Mouse (Mus musculus) lung, adult 2 months (tissue): ENCODE results near the gene Syt1.

Experiments
- CTCF ChIP-seq: fragments of 200-500 bp; IDR thresholded peaks from 2 replicates; pipeline ENCODE4 v1.5.1; 2011; ENCODE audit warnings: mild to moderate bottlenecking, low read length, control low read depth; ENCODE audit not compliant: insufficient read depth
- POLR2A ChIP-seq: fragments of 200-500 bp; IDR thresholded peaks from 2 replicates; pipeline ENCODE4 v1.6.1; 2011; ENCODE audit warnings: low read depth, mild to moderate bottlenecking, control low read depth, low read length, borderline replicate concordance; ENCODE audit errors: extremely low read depth

DNA sequence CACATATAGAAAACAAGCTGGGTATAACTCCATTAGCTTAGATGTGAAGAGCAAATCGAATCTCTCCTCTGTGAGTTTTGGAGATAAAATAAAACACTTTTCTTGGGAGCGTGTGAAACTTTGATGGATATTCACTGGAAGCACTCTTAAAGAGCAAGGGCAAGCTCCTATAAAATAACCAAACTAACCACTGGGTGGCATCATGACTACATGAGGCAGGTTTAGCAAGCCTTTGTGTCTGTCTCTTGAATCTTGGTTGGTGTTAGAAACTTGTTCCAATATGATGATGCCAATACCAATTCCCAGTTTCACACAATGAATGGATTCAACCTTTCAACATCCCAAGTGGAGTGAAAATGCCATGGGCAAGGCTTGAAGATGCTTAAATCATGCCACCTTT is 276.8 kb downstream of the Syt1 start:
- TF ChIP-seq CTCF (no peak), POLR2A (no peak)
